Mouse (Mus musculus) olfactory bulb, adult 2 months (tissue): Measurements from ENCODE around the gene Med16.

Experiments
- CTCF ChIP-seq: fragments of 200-500 bp; IDR thresholded peaks from 2 replicates; pipeline ENCODE4 v1.5.1; 2012; ENCODE audit warnings: low read depth, mild to moderate bottlenecking, low read length, moderate library complexity; ENCODE audit not compliant: insufficient read depth
- POLR2A ChIP-seq: fragments of 200-500 bp; IDR thresholded peaks from 2 replicates; pipeline ENCODE4 v1.6.1; 2012; ENCODE audit warnings: mild to moderate bottlenecking, low read depth, low read length, moderate library complexity; ENCODE audit not compliant: insufficient read depth

DNA sequence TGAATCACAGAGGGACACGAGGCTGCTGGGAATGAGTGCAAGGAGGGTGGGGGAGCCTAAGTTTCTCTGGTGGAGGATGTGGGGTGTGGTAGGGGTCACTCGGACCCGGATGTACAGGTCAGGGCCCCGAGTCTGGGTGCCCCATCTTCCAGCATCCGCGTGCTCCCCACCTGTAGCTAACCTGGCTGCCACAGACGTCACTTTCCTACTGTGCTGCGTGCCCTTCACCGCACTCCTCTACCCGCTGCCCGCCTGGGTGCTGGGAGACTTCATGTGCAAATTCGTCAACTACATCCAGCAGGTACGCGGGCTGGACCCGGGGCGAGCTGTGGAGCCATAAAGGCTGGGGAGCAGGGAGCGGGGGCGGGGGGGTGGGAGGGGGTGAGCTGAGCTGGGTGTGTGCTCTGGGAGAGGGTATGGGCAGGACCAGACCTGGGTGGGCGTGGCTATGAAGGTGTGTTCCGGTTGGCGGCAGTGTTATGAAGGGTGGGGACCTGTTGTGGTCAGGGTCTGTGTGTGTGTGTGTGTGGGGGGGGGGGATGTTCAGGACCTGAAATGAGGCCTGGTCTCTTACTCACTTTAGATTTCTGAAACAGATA lies 10.6 kb upstream of the Med16 start:
- no peak for TF ChIP-seq POLR2A
- no peak for TF ChIP-seq CTCF
